Comparison of ENCODE assay signal across 9 mouse cellular contexts in the genomic region with DNA sequence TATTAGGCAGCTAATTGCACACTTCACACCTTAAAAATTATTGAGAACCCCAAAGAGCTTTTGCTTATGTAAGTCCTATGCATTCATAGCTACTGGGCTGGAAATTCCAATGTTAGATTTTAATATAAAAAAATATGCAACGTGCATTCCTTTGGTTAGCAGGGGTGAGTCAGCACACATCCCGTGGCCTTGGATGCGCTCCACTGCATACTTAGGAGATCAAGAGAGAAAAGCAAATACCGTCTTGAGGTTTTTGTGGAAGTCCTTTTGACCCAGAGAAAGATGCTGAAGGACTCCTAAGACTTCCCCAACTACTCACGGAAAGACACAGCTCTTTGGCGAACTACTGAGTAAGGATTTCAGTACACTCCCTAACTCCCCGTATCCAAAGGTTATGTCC. TPM values are rescaled to one million over a fixed set of nuclear protein-coding genes. Genes with fewer than 3 reads are reported as not detected.
DNase-seq lines count a peak whose midpoint lies in the region; ATAC-seq and TF ChIP-seq lines count a peak whose summit lies in the region.
"Had no signal": no experiment of that assay in that cellular context is flagged by ENCODE, and none has a peak within 500 bp of the region (broad histone marks: within the 10 kb centered on the region; RNA-seq: fewer than 3 reads in every experiment).

No protein-coding gene starts in this region.

- peak overlapping the region; percentile 46 for H3K4me2 ChIP-seq in intestine, embryonic 15.5 days (replicated peaks)
- no peak overlapping the region for H3K4me2 ChIP-seq in intestine, embryonic 16.5 days (ENCODE audit: low read depth, low read length)
- H3K4me2 ChIP-seq in hindbrain, embryonic 13.5 days, result peak overlapping the region; percentile 52
- peak overlapping the region; percentile 39; the same call in 1 of the 2 replicates for H3K4me2 ChIP-seq in midbrain, postnatal 0 days (ENCODE audit: low read depth, low read length, poor library complexity, severe bottlenecking)

- H3K36me3 ChIP-seq in intestine, embryonic 15.5 days, result no peaks in the 10 kb centered on the region
- no peaks in the 10 kb centered on the region for H3K36me3 ChIP-seq in intestine, embryonic 16.5 days (ENCODE audit: control insufficient read depth, insufficient read depth, low read length)
- H3K36me3 ChIP-seq in hindbrain, embryonic 13.5 days, result no peaks in the 10 kb centered on the region
- H3K36me3 ChIP-seq in midbrain, postnatal 0 days (ENCODE audit: insufficient read depth, low read length), result no peaks in the 10 kb centered on the region

- in situ Hi-C loops in Patski (cut with MboI; ENCODE audit: low pct_unique_long_range_greater_than_20kb), result loop anchor here (25.0 kb wide), 1 partner anchor 277 kb away; a partner anchor contains a TSS

- 70% methylated on average over 7 of the region's 7 CpGs for WGBS in intestine, embryonic 15.5 days
- 72% methylated on average over 7 of the region's 7 CpGs for WGBS in intestine, embryonic 16.5 days
- WGBS in hindbrain, embryonic 13.5 days, result 87% methylated on average over 7 of the region's 7 CpGs
- WGBS in midbrain, postnatal 0 days, result 82% methylated on average over 7 of the region's 7 CpGs

- intact Hi-C loops in heart, postnatal 14 days (cut with DNase I), result loop anchor here (10.0 kb wide), 1 partner anchor 280 kb away; a partner anchor contains a TSS

- POLR2A ChIA-PET in Patski (lab: Charles Lee), result interaction anchor here (0.5 kb wide), 1 partner anchor 225 kb away, joined by 4 read pairs; no protein-coding TSS in a partner anchor

- no peaks in the 10 kb centered on the region for H3K4me1 ChIP-seq in intestine, embryonic 15.5 days (replicated peaks)
- H3K4me1 ChIP-seq in intestine, embryonic 16.5 days (ENCODE audit: control insufficient read depth, insufficient read depth, low read length), result no peaks in the 10 kb centered on the region
- no peaks in the 10 kb centered on the region for H3K4me1 ChIP-seq in hindbrain, embryonic 13.5 days (replicated peaks)
- no peaks in the 10 kb centered on the region for H3K4me1 ChIP-seq in midbrain, postnatal 0 days (ENCODE audit: insufficient read depth, low read length)

- no peak overlapping the region for H3K4me3 ChIP-seq in intestine, embryonic 15.5 days (replicated peaks)
- no peak overlapping the region for H3K4me3 ChIP-seq in intestine, embryonic 16.5 days (ENCODE audit: low read length)
- H3K4me3 ChIP-seq in hindbrain, embryonic 13.5 days, result 0 out of 2 replicates have a peak overlapping the region, but pooled peaks have one; percentile 29
- H3K4me3 ChIP-seq in midbrain, postnatal 0 days (ENCODE audit: low read depth, low read length), result peak overlapping the region; percentile 29; the same call in 1 of the 2 replicates

- H3K27me3 ChIP-seq in intestine, embryonic 15.5 days (replicated peaks), result no peaks in the 10 kb centered on the region
- no peaks in the 10 kb centered on the region for H3K27me3 ChIP-seq in intestine, embryonic 16.5 days (replicated peaks; ENCODE audit: control insufficient read depth, insufficient read depth, low read length)
- no peaks in the 10 kb centered on the region for H3K27me3 ChIP-seq in Patski
- H3K27me3 ChIP-seq in hindbrain, embryonic 13.5 days, result no peaks in the 10 kb centered on the region
- H3K27me3 ChIP-seq in midbrain, postnatal 0 days (ENCODE audit: insufficient read depth, low read length), result no peaks in the 10 kb centered on the region

- CTCF ChIA-PET in Patski (lab: Charles Lee), result interaction anchor here (0.8 kb wide), 1 partner anchor 218 kb away, joined by 3 read pairs; no protein-coding TSS in a partner anchor

- no peak overlapping the region for H3K27ac ChIP-seq in intestine, embryonic 15.5 days
- no peak overlapping the region for H3K27ac ChIP-seq in intestine, embryonic 16.5 days (ENCODE audit: low read length)
- H3K27ac ChIP-seq in hindbrain, embryonic 13.5 days, result peak overlapping the region; percentile 64
- no peak overlapping the region; the same call in 1 of the 2 replicates for H3K27ac ChIP-seq in midbrain, postnatal 0 days (ENCODE audit: low read depth, low read length)

- H3K9ac ChIP-seq in intestine, embryonic 15.5 days, result no peak overlapping the region
- no peak overlapping the region for H3K9ac ChIP-seq in intestine, embryonic 16.5 days (ENCODE audit: low read depth, low read length)
- no peak overlapping the region for H3K9ac ChIP-seq in hindbrain, embryonic 13.5 days
- no peak overlapping the region for H3K9ac ChIP-seq in midbrain, postnatal 0 days (replicated peaks; ENCODE audit: low read length, poor library complexity, severe bottlenecking)

- TF ChIP-seq CTCF in Patski (IDR thresholded peaks at IDR 0.05), result no peak
- no peak for TF ChIP-seq CTCF in midbrain, postnatal 0 days (IDR thresholded peaks at IDR 0.05)

- no peaks in the 10 kb centered on the region for H3K9me3 ChIP-seq in intestine, embryonic 15.5 days
- H3K9me3 ChIP-seq in intestine, embryonic 16.5 days (ENCODE audit: control insufficient read depth, low read length), result no peaks in the 10 kb centered on the region
- H3K9me3 ChIP-seq in hindbrain, embryonic 13.5 days, result no peaks in the 10 kb centered on the region
- no peaks in the 10 kb centered on the region for H3K9me3 ChIP-seq in midbrain, postnatal 0 days (ENCODE audit: low read length)

- DNase-seq in Patski (ENCODE audit: low read depth, low spot score), result peak; percentile 70
- DNase-seq in midbrain, postnatal 0 days (ENCODE audit: low spot score), result no peak
- DNase-seq in testis, postnatal 14 days (ENCODE audit: low spot score), result no peak
- no peak for DNase-seq in B cell, adult 2 months
- DNase-seq in heart, postnatal 14 days, result no peak
- DNase-seq: heart, adult 11 months had no signal

- ATAC-seq in intestine, embryonic 15.5 days, result no peak
- no peak for ATAC-seq in intestine, embryonic 16.5 days
- peak; percentile 86 for ATAC-seq in Patski
- no peak for ATAC-seq in hindbrain, embryonic 13.5 days (ENCODE audit: low FRiP score)
- ATAC-seq in midbrain, postnatal 0 days (ENCODE audit: low FRiP score), result no peak; the same call in 1 of the 2 replicates

RNA-seq across cellular contexts. Expression of a gene that starts 8.1 kb away (rescaled TPM):
- polyA plus RNA-seq in intestine, embryonic 15.5 days (2015; fragmentation: Nextera tagmentation; extraction: Ambion mirVana), result 2.3 and 2.5 TPM in 2 replicates
- polyA plus RNA-seq in intestine, embryonic 16.5 days (2015; fragmentation: Nextera tagmentation; extraction: Ambion mirVana), result 3.0 and 3.5 TPM in 2 replicates
- polyA plus RNA-seq in Patski (2021), result 20.3 TPM
- 0.32 TPM in 2 replicates for polyA plus RNA-seq in hindbrain, embryonic 13.5 days (2015; fragmentation: Nextera tagmentation; extraction: Ambion mirVana)
- 0.19 TPM in 1 of 2 replicates, not detected in the other for total RNA-seq in midbrain, postnatal 0 days (2014; rRNA removed)
- polyA plus RNA-seq in midbrain, postnatal 0 days (2015; fragmentation: Nextera tagmentation; extraction: Ambion mirVana), result 0.16 and 0.35 TPM in 2 replicates
- 1 to 10 TPM in 1 of 2 experiments, under 1 TPM in 1; 0.90 to 1.1 TPM for total RNA-seq in heart, postnatal 14 days (2021)

RNA-seq across cellular contexts. Expression of a gene that starts 20.3 kb away (rescaled TPM):
- 4.7 and 5.4 TPM in 2 replicates for polyA plus RNA-seq in intestine, embryonic 15.5 days (2015; fragmentation: Nextera tagmentation; extraction: Ambion mirVana)
- polyA plus RNA-seq in intestine, embryonic 16.5 days (2015; fragmentation: Nextera tagmentation; extraction: Ambion mirVana), result 3.5 and 4.1 TPM in 2 replicates
- polyA plus RNA-seq in Patski (2021), result 0.68 TPM
- polyA plus RNA-seq in hindbrain, embryonic 13.5 days (2015; fragmentation: Nextera tagmentation; extraction: Ambion mirVana), result 73.7 and 80.0 TPM in 2 replicates
- total RNA-seq in midbrain, postnatal 0 days (2014; rRNA removed), result 315 and 318 TPM in 2 replicates
- 205 and 226 TPM in 2 replicates for polyA plus RNA-seq in midbrain, postnatal 0 days (2015; fragmentation: Nextera tagmentation; extraction: Ambion mirVana)
- total RNA-seq in heart, postnatal 14 days (2021), result 1 to 10 TPM in 1 of 2 experiments, under 1 TPM in 1; 0.24 to 1.5 TPM

RNA-seq across cellular contexts. Expression of a gene that starts 27.4 kb away (rescaled TPM):
- 3.6 and 4.0 TPM in 2 replicates for polyA plus RNA-seq in intestine, embryonic 15.5 days (2015; fragmentation: Nextera tagmentation; extraction: Ambion mirVana)
- polyA plus RNA-seq in intestine, embryonic 16.5 days (2015; fragmentation: Nextera tagmentation; extraction: Ambion mirVana), result 5.1 TPM in 2 replicates
- polyA plus RNA-seq in Patski (2021), result 59.0 TPM
- 0.10 and 0.25 TPM in 2 replicates for polyA plus RNA-seq in hindbrain, embryonic 13.5 days (2015; fragmentation: Nextera tagmentation; extraction: Ambion mirVana)
- total RNA-seq in midbrain, postnatal 0 days (2014; rRNA removed), result 0.24 and 0.49 TPM in 2 replicates
- 0.42 and 0.54 TPM in 2 replicates for polyA plus RNA-seq in midbrain, postnatal 0 days (2015; fragmentation: Nextera tagmentation; extraction: Ambion mirVana)
- 10 to 100 TPM in 1 of 2 experiments, 1 to 10 TPM in 1; 8.8 to 10.8 TPM for total RNA-seq in heart, postnatal 14 days (2021)

RNA-seq across cellular contexts. Expression of a gene that starts 57.3 kb away (rescaled TPM):
- 5.4 and 5.8 TPM in 2 replicates for polyA plus RNA-seq in intestine, embryonic 15.5 days (2015; fragmentation: Nextera tagmentation; extraction: Ambion mirVana)
- 6.3 and 6.6 TPM in 2 replicates for polyA plus RNA-seq in intestine, embryonic 16.5 days (2015; fragmentation: Nextera tagmentation; extraction: Ambion mirVana)
- 60.3 TPM for polyA plus RNA-seq in Patski (2021)
- polyA plus RNA-seq in hindbrain, embryonic 13.5 days (2015; fragmentation: Nextera tagmentation; extraction: Ambion mirVana), result 0.52 and 1.1 TPM in 2 replicates
- total RNA-seq in midbrain, postnatal 0 days (2014; rRNA removed), result 0.28 and 0.33 TPM in 2 replicates
- 0.48 and 0.83 TPM in 2 replicates for polyA plus RNA-seq in midbrain, postnatal 0 days (2015; fragmentation: Nextera tagmentation; extraction: Ambion mirVana)
- 10 to 100 TPM; 25.3 to 25.6 TPM for total RNA-seq in heart, postnatal 14 days (2021)

Comparison
In these comparisons a context has a peak if more than half of its experiments do, and no peak if none do; other contexts are left out.
1. H3K4me3 ChIP-seq: peak in hindbrain, embryonic 13.5 days (single experiment) and midbrain, postnatal 0 days (single experiment); none in intestine, embryonic 15.5 days (single experiment) and intestine, embryonic 16.5 days (single experiment).
2. RNA of a gene that starts 20.3 kb away (polyA plus RNA-seq): 205 to 226 TPM in midbrain, postnatal 0 days and 73.7 to 80.0 TPM in hindbrain, embryonic 13.5 days; 4.7 to 5.4 TPM in intestine, embryonic 15.5 days, 3.5 to 4.1 TPM in intestine, embryonic 16.5 days and 0.68 TPM in Patski (single experiment); every median in the first group is over 10 times any median in the second.